Mouse (Mus musculus): ENCODE measurements around the gene Adar.

DNA sequence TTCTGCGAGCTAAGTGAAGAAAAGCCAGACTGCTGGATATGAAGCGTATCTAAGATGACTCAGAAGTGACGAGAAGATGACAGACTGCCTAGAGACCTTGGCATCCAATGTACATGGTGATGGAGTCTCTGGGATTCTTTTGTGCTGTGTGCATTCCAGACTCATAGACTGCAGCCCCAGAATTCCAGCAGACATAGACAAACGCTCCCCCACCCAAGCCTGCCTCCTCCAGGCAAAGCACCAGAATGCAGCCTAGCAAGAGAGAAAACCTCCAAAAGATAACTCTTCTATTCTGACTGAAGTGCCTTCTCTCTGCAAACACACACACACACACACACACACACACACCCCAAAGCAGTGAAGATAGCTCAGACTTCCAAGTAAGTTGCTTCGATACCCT lies 80.9 kb downstream of the Adar start:
- TF ChIP-seq GATA1 (IDR thresholded peaks at IDR 0.05; ENCODE audit: borderline replicate concordance, low read length) (no peak), FLI1 (IDR thresholded peaks at IDR 0.05; ENCODE audit: low read length) (no peak)

Measured in megakaryocyte, embryonic 14.5 days (primary cell).